Mouse (Mus musculus) CD4-positive naive resting alpha-beta T cell, adult 76 days (primary cell): ENCODE data around the gene Cldn12. TPM values are rescaled to one million over a fixed set of nuclear protein-coding genes. Genes with fewer than 3 reads are reported as not detected.

Experiments used
- total RNA-seq: library from RNA; stranded (reverse); gene quantifications from one replicate; pipeline ENCODE4 v1.2.4, GENCODE M21; 2023

Gene Cldn12
- 6.7 TPM for total RNA-seq

DNA sequence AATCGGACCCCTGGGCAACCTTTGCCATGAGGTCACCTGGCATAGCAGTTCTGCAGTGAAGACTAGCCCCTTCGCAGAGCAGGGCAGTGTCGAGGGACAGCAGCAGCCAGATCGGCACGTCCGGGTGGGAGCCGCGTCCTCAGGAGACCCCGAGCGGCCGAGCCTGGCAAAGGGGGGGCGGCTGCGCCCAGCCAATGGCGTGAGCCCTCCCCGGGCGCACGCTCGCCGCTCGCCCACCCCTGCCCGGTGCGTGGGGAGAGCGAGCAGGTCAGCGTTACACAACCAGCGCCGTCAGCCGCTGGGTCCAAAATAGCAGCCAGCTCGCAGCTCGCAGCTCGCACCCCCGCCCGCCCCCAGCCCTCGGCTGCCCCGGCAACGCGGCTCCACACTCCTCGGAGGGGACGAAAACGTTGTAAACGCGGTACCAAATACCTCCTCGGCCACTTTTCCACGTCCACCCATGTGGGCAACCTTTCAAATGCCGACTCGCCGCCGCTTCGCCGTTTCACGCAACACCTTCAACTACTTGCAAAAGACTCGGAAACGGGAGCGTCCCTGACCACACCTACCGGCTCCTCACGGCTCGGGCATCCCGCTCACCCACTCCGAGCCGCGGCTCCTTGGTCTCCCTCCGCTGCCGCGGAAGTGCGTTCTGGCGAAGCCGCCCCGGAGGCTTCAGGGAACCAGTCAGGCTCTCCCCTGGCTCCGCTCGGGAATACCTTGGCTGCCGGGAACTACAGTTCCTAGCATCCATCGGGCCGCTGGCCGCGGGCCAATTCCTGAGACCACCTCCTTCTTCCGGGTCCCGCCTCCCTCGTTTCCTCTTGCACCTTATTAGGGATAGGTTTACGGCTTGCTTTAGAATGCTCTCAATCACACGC, at the start of gene Cldn12:
TSS of gene Cldn12 (minus strand) at position 763 of the 881 bp plus-strand sequence.

GRCm38 (mm10) chr5:5559079-5559740, 44.5 kb upstream of the Cldn12 start, which contains the start of gene Gtpbp10:
Gtpbp10 (minus strand) TSS chr5:5559538.

DNA sequence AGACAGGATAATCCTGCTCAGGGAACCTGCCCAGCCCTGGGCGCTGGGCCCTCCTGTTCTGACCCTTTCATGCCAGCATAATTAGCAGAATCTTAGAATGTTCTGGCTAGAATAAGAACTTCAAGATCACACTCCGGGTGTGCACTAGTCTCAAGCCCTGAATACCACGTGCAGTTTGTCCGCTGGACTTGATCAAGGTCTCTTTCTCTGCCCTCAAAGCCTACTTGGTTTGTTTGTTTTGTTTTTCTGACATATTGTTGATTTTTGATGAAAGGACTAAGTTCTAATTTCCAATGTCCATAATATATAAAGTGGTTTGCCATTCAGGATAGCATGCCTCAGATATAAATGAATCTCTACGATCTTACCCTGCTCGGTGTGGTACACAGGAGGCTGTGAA, 35.7 kb downstream of the Cldn12 start, which contains the start of gene 1700015F17Rik:
TSS of gene 1700015F17Rik (minus strand) at position 101 of the 400 bp plus-strand sequence.

Other genes starting within 250 kb of the Cldn12 start
- gene Cdk14, start 94.6 kb downstream of the Cldn12 start, total RNA-seq = 3.2 TPM
- gene 1700015F17Rik, start 35.8 kb downstream of the Cldn12 start, total RNA-seq = not detected
- gene Gtpbp10, start 44.6 kb upstream of the Cldn12 start, total RNA-seq = 20.5 TPM
- not detected for gene Gm8773, start 58.8 kb upstream of the Cldn12 start, total RNA-seq
- gene Cfap69, start 149.3 kb upstream of the Cldn12 start, total RNA-seq = not detected
- not detected for gene Steap2, start 179.6 kb upstream of the Cldn12 start, total RNA-seq
- gene Steap1, start 234.4 kb upstream of the Cldn12 start, total RNA-seq = not detected